Mouse (Mus musculus) T-helper 17 cell (primary cell): Measurements from ENCODE around the gene Kif15.

Experiments
- in situ Hi-C, 2 experiments: fragments of 300-600 bp; cut with MboI, MseI; formaldehyde crosslinking; loops; 1 replicate in 1 of 2; 2 replicates in 1 of 2; pipeline ENCODE4 v1.15.1; 2025; ENCODE audit warnings: high pct_unique_total_duplicates in 2 of 2

The Kif15 gene

DNA sequence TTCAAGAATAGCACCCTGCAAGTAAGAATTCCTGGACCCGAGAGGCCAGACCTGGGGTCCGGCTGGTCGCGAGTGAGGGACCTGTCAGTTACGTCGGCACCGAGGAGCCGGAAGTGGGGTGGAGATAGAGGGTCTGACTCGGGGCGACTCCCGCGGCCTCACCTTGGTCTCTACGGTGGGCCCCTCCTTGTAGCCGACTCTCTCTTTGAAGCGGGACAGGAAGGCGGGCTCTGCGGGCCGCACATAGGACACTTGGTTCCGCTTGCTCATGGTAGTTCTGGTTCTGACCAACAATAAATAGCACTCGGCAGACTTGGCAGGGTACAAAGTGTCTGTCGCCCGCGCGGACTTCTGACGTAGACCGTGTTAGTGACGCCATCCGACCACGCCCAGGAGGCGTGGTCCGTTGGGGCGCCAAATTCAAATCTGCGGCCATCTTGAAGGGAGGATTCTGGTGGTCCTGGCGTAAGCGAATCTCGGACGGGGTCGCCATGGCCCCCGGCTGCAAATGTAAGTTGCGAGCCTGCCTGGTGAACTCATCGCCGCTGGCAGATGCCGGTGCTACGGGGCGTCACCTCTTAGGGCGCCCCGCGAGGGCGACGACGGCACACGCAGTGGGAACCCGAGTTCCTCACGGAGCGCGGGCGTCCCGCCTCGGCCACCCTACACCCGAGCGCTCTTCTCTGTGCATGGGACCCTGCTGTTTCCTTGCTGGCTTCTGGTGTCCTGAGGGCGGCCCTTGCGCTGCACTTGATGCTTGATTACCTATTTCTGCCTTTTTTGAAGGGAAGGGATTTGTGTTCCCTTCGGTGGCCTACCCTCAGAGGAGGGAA is at the start of gene Kif15, which contains the start of gene 1110059G10Rik:
Kif15 (plus strand) TSS at position 404 of the 833 bp plus-strand sequence.
1110059G10Rik (minus strand) TSS at position 358 of the 833 bp plus-strand sequence.
- in situ Hi-C loops, result loop anchor here in 1 of 2 experiments (10.0 kb wide), 1 partner anchor 216 kb away; no protein-coding TSS in a partner anchor

DNA sequence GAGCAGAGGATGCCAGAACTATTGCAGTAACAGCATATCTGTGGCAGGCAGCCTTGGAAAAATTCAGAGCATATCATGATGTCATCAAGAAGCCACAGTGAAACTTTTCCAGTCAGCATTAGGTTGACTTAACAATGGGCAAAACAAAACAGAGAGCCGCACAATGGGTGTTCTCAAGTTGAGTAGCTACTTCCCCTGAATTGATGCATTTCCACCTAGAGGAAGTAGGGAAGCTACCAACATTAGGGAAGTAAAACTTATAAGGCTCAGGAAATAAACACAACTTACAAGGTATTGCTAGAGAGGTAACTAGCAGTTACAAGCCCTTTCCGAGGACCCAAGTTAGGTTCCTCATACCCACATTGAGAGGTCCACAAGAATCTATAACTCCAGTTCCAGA is 49.8 kb upstream of the Kif15 start:
- in situ Hi-C loops, result no loop called here

DNA sequence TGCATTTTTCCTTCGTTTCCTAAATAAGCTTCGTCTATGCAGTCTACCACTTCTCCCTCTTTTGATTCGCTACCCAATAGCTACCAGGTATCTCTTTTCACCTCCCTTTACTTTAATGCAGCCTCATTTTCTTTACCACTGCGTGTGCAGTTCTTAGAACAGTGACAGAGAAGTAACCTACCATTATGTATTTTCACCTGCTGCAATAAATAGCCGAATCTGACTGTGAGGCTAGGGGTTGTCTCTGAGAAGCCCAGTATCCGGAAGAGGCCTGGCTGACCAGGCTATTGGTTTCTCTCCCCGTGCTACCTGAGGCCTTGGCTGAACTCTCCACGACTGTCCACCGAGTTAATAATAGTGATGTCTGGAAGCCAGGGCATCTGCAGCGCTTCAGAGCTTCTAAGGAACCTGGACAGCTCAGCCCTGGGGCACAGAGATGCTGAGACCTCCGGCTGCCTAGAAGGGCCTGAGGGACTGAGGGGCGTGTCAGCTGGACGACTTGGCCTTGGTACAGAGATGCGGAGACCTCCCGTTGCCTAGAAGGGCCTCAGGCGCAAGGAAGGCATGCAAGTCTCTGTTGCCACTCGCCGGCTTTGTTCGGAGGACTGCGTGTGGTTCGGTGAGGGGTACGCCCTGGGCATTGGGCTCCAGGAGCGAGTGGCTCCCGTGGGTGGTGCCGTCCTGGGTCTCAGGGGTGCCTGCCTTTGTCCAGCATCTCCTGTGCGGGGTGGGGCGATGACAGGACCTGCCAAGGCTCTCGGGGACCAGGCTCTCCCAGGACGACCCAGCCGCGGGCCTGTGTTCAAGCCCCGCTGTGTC is 47.9 kb upstream of the Kif15 start:
- in situ Hi-C loops, result no loop called here

DNA sequence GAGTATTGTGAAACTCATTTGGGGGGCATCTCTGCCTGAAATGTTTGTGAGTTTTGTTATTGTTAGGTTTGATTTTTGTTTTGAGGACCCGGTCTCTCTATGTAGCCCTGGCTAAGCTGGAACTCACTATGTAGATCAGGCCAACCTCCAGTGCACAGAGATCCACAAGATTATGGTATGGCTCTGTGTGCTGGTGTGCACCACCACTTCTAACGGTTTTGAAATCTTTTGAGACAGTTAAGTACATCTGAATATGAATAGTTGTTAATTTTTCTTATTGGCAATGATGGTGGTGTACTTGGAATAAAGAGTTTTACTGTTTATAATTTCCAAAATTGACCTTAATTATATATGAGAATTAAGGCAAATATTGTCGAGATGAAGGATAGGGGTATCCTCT is 28.4 kb upstream of the Kif15 start:
- in situ Hi-C loops, result loop anchor here in 1 of 2 experiments (5.0 kb wide), 1 partner anchor 550 kb away; no protein-coding TSS in a partner anchor

DNA sequence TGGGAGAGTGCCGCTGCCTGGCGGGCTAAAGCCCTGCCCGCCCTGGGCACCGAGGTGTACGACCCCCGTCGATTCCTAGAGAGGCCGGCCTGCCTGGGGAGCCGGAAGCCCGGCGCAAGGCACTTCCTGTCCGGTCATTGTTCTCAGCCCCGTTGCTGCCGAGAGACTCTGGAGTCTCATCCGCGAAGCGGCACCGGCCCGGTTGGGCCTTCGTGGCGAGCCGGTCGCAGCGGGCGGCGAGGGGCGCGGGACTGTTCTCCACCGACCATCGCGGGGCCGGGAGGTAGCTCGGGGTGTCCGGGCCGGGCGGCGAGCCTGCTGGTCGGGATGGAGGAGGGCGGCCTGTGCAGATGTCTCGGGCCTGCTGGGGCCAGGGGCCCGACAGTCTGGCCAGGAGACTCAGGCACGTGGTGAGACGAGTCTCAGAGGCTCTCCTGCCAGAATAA is 27.9 kb upstream of the Kif15 start, which contains the start of gene Zfp105:
Zfp105 (plus strand) TSS at position 137 of the 446 bp plus-strand sequence.
- in situ Hi-C loops, result loop anchor here in 1 of 2 experiments (5.0 kb wide), 1 partner anchor 551 kb away; no protein-coding TSS in a partner anchor

DNA sequence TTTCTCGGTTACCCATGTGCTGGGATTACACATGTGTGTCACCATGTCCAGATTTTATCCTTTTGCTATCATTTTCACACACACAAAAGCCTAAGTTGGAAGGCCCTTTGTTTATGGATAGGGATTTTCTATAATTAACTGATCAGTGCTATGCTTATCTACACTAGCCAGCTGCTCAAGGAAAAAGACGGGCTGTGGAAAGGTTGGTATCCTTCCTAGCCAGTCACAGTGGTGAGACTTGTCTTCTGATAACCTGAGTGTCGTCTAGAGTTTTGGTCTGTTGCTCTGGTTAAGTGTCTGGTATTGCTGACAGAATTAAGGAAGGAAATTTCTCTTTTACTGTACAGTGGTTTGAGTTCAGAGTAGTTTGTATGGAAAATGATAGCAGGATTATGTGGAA is 21.9 kb upstream of the Kif15 start:
- in situ Hi-C loops, result no loop called here

DNA sequence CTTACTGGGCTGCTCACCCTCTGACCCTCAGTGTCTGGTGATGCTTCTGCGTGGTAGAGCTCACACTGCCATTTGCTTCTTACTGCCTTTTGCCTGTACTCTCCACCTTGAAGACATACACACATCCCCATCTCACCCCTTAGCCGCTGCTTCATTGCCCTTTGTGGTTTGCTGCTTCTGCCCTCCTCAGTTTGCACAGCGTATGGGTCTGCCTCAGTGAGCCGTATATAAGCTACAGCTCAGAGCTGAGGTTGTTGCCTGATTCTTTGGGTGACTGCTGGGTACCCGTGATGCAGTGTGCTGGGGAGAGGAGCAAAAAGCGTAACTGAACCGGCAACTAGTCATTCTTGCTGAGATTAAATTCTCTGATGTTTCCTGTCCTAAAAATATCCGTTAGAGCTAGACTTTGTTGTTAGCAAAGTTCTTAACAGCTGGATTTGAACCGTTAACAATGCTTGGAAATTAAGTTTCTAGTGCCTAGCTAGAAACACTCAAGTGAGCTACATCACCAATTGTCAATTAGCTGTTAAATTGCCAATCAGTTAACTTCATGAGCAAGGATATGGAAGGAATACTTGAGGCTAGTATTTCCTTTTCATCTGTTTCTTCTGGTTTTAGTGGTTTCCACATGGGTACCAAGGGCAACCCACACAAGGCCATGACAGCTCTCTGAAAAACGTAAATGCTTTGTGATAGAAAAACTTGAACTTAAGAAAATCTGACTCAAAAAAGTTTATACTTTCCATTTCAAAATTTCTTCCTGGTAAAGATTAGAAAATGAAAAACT is 47.8 kb downstream of the Kif15 start:
- in situ Hi-C loops, result no loop called here

DNA sequence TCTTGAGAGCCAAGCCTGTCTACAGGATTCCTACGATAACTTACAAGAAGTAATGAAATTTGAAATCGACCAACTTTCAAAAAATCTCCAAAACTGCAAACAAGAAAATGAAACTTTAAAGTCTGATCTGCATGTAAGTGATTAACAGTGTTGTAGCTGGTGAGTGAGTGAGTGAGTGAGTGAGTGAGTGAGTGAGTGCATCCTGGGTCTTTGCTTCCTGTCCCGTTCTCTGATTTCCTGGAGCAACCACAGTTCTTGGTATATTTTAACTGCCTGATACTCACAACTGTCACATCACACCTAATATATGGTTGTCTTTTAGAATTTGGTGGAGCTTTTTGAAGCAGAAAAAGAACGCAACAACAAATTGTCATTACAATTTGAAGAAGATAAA is 48.3 kb downstream of the Kif15 start:
- in situ Hi-C loops, result no loop called here

DNA sequence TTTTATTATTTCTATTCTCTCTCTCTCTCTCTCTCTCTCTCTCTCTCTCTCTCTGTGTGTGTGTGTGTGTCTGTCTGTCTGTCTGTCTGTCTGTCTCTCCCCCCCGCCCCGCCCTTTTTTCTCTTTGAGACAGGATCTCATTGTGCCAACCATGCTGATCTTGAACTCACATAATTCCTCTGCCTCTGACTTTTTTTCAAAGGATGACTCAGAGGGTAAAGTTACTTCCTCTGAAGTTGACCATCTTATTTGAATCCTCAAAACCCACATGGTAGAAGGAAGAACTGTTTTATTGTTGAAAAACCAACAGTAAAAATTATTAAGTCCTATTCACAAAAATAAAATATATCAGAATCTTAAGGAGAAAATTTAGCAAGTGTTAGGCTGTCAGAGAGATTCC is 53.9 kb downstream of the Kif15 start:
- in situ Hi-C loops, result loop anchor here in 1 of 2 experiments (25.0 kb wide), 2 partner anchors 858 to 1267 kb away; partner anchors contain the start of genes Fyco1 and Xcr1

DNA sequence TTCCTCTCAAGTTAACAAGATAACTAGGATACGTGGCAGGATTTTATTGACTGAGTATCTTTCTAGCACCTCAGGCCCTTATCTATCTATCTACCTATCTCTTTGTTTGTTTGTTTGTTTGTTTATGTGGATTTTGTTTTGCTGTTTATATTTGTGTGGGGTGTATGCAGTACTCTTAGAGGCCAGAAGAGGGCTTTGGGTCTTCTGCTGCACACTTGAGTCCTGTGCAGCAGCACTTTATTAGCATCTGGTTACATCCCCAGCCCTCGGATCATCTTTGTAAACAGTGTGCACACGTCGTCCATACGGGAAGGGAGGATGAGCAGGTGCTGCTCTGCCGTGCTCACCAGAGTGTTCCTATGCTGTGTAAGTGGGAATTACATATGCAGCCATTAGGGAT is 55.2 kb downstream of the Kif15 start:
- in situ Hi-C loops, result loop anchor here in 1 of 2 experiments (25.0 kb wide), 2 partner anchors 856 to 1269 kb away; partner anchors contain the start of genes Fyco1 and Xcr1

DNA sequence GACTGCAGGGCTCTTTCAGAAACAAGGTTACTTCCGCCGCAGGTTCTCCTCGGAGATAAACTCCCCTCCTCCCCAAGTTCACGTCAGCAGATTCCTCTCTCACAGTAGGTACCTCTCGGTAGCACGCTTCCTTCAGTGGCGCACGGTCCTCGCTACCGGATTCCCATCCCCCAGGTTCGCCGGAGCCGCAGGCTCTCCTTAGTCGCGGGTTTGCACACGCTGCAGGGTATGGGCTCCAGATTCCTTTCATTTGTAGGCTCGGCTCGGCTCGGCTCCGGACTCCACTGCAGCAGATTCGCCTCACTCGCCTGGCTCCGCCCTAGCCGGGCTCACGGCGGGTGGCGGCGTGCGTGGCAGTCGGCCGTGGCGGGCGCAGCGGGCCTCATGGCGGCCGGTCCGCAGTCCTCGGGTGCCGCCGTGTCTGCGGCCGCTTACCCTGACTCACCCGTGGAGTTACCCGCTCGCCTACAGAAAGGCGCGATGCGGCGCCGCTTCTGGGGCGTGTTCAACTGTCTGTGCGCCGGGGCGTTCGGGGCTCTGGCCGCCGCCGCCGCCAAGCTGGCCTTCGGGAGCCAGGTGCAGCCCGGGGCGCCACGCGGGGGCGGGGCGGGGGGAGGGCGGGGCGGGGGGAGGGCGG is 70.3 kb downstream of the Kif15 start, which contains the start of gene Tmem42:
Tmem42 (plus strand) TSS at position 332 of the 637 bp plus-strand sequence.
- in situ Hi-C loops, result loop anchor here (10.0 to 25.0 kb wide), 4 partner anchors 786 to 1284 kb away; partner anchors contain the start of genes Fyco1 (in 1 of the 2) and Xcr1 (in 1 of the 2)

DNA sequence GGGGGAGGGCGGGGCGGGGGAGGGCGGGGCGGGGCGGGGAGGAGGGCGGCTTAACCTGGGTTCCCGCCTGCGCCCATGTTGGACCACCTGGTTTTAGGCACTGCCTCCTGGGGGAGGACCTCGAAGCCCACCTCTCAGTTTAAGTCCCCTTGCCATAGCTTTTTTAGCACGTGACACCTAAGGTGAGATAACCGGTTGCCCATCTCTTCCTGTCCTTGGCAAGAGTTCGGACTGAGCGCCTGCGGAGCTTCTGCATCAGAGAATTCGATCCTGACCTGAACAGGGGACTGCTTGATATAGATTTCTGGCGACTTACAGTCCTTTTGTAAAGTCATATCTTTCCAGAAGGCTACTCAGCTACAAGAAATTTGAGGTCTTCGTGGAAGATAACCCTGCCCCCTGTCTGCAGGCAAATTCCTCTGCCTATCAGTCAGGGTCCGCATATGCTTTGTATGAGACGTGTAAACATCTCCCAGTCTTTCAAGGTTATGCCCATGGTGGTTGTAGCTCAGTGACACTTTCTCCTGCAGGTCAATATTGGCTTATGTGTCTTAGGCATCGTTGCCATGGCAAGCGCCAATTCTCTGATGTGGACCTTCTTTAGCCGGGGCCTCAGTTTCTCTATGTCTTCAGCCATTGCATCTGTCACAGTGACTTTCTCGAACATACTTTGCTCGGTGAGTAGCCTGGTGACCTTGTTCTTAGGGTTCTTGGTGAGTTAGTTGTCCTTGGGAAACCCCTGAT is 71.0 kb downstream of the Kif15 start:
- in situ Hi-C loops, result loop anchor here (10.0 to 25.0 kb wide), 4 partner anchors 787 to 1285 kb away; partner anchors contain the start of genes Fyco1 (in 1 of the 2) and Xcr1 (in 1 of the 2)

DNA sequence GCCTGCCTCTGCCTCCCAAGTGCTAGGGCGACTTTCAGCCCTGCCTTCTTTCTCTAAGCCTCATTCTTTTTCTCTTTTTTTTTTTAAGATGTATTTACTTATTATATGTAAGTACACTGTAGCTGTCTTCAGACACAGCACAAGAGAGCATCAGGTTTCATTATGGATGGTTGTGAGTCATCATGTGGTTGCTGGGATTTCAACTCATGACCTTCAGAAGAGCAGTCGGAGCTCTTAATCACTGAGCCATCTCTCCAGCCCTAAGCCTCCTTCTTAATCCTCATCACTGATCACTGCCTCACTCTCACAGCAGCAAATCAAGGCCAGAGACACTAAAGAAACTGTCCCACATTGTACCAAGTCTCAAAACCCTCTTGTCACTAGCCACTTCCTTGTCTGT is 73.4 kb downstream of the Kif15 start:
- in situ Hi-C loops, result loop anchor here (10.0 to 25.0 kb wide), 4 partner anchors 789 to 1287 kb away; partner anchors contain the start of genes Fyco1 (in 1 of the 2) and Xcr1 (in 1 of the 2)

DNA sequence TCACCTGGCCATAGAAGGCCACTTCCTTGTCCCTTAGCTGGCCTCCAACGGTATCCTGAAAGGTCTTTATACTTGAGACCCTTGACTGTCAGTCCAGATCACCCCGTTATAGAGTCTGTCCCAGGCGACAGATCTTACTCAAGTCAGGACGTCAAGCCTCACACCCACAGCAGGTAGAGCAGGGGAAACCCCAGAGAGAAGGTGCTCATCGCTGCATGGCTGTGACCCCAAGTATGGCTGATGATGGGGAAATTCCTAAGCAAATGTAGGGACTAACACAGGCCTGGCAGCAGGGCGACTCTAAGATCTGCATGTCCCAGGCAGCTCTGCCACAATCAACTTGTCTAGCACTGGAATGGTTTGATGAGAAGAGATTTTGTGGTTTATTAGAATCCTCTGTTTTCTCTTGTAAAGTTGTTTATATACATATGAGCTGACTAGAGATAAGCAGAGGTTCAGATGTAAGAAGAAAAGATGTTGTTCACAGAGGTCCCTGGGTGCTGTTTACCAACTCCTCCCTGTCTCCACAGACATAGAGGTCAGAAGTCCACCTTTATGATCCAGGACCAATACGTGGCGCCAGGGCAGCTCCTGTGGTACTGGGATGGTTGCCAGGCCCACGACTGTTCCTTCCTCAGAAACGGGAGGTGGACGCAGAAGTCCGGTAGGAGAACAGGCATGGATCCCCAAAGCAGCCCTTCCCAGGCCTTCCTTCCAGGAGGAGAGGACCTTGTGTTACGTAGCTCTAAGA is 80.8 kb downstream of the Kif15 start:
- in situ Hi-C loops, result no loop called here

DNA sequence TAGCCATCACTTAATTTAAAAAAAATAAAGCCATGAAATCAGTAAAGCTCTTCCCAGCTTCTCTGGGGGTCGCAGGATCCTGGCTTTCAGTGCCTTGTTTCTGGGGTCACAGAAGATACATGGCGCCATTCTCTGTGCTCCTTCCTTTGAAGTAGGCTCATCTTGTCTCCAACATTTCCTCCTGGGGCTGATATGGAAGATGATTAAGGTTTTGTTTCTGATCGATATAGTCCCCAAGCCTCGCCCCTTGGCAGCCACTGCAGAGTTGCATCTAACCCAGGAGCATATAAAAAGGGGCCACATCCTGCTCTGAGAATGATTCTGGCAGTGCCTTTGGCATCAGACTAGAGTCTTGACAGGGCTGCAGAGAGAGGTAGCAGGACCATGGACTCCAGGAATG is 83.6 kb downstream of the Kif15 start, which contains the start of gene Tgm4:
Tgm4 (plus strand) TSS at position 301 of the 400 bp plus-strand sequence.
- in situ Hi-C loops, result no loop called here

DNA sequence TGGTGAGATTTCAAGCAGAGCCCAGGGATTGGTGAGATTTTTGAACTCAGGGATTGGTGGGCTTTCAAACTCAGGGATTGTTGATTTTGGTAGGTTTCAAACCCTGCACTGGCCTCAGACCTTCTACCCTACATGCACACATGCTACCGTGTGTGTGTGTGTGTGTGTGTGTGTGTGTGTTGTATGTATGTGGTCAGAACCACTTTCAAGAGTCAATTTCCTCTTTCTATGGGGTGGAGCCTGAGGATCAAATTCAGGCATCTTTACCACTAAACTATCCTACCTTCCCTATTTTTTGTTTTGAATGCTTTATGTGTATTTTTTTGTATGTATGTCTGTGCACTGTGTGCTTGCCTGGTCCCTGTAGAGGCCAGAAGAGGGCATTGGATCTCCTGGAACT is 96.8 kb downstream of the Kif15 start:
- in situ Hi-C loops, result no loop called here

DNA sequence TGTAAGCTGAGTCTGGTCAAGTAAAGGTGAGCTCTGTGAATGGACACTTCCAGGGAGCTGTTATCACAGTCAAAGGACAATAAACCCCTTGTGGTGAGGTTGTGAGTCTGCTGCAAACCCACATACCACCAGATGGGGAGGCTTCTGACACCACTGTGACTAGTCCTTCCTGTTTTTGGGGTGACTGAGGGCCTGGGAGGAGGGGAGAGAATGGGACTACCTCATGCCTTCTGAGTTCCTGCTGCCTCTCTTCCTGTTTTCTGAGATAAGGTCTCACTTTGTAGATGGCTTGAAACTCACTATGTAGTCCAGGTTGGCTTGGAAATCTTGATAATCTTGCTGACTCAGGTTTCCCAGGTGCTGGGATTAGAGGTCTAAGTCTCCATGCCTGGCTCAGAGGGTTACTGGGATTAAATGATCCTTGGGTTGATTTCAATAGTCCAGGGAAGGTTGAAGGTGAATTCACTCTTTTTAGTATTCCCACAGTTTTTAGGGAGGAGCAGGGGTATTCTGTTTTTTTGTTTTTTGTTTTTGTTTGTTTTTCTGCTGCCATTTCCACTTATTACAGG is 108.0 kb downstream of the Kif15 start:
- in situ Hi-C loops, result no loop called here

DNA sequence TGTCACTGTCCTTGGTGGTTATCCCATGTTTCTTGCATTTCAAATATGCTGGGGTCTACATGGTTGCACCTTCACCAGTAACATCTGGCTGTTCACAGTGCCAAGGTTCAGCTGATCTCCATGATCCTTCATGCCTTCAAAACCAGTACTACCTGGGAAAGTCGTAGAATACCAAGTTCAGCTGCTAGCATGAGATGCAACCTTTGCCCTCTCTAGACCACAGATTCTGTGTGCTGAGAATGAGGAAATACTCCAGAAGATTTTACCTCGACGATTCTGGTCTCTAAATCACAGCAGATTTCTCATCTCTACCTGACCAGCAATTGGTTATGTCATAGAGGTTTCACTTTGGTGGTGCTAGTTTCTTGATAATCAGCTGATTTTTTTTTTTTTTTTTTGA is 109.3 kb downstream of the Kif15 start:
- in situ Hi-C loops, result no loop called here
